Mouse (Mus musculus) bone marrow, adult 2 months (tissue): ENCODE measurements at regions not wholly inside any gene's neighbourhood (a gene's known extent, or its start where the extent isn't known, plus 50 kb on each side); places are given as distances from the start of the nearest gene placed in this dataset.

ENCODE experiments used
- H3K27ac ChIP-seq: fragments of 200-500 bp; 2 replicates; pipeline ENCODE4 v1.5.1; 2012; ENCODE audit warnings: low read depth, mild to moderate bottlenecking, control low read depth, inconsistent platforms, low read length; ENCODE audit not compliant: control insufficient read depth, poor library complexity, insufficient read depth
- H3K4me1 ChIP-seq: fragments of 200-500 bp; 2 replicates; pipeline ENCODE4 v1.6.1; 2011; ENCODE audit warnings: low read length; ENCODE audit not compliant: control insufficient read depth, insufficient read depth
- H3K4me3 ChIP-seq: fragments of 200-500 bp; replicated peaks from 2 replicates; pipeline ENCODE3; 2011; ENCODE audit warnings: mild to moderate bottlenecking, low read depth, low read length, control low read depth; ENCODE audit not compliant: control insufficient read depth
- CTCF ChIP-seq: fragments of 200-500 bp; IDR thresholded peaks from 2 replicates; pipeline ENCODE4 v1.5.1; 2011; ENCODE audit warnings: low read length, control low read depth; ENCODE audit not compliant: control insufficient read depth, insufficient read depth
- POLR2A ChIP-seq: fragments of 200-500 bp; IDR thresholded peaks from 2 replicates; pipeline ENCODE4 v1.6.1; 2011; ENCODE audit warnings: low read depth, mild to moderate bottlenecking, control low read depth, low read length, borderline replicate concordance; ENCODE audit not compliant: control insufficient read depth
- WGBS: fragments of 180-500 bp; shearing (Covaris S2); methylation state at CpG from one replicate; pipeline ENCODE4 v1.1.7; 2018; 5-methylcytosine and 5-hydroxymethylcytosine counted together

DNA sequence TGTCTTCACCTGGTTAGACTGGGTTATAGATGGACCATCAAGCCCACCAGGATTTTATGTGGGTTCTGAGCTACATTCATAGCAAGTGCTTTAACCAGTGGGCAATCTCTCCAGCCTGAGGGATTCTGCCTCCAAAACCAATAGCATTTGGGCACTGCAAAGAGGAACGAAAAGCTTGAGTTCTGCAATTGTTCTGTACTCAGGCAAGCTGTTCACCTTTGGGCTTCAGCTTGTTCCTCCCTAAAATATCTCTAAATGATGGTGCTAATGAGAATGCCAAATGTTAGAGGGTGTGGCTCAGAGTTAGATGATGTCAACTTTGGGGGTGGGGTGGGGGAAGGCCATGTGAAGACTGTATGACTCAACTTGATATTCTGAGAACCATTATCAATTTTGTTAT, 54.8 kb upstream of the Foxk1 start:
- TF ChIP-seq CTCF (no peak), POLR2A (no peak)
- WGBS = 54% methylated on average over 1 of the region's 1 CpGs
- Histone ChIP-seq H3K27ac (no peak overlapping the region), H3K4me3 (no peak overlapping the region), H3K4me1 (no peaks in the 10 kb centered on the region)

DNA sequence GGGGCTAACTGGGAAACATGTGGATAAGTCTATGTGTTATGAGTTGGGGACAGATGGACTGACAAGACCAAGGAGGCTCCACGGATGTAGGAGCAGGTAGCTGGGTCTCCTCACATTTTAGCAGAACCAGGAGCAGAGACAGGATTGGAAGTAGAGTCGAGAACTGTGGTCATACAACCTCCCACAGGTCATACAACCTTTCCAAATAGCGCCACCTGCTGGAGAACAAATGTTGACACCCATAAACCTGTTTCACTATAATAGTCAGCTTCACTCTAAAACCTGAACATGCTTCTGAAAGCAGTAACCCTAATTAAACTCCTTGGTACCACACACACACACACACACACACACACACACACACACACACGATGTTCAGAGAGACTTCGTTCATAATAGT, 50.7 kb upstream of the Foxk1 start:
- H3K27ac ChIP-seq = no peak overlapping the region
- no peaks in the 10 kb centered on the region for H3K4me1 ChIP-seq
- TF ChIP-seq CTCF (no peak; the same call in 1 of the 2 replicates), POLR2A (no peak)
- WGBS = 41% methylated on average over 5 of the region's 5 CpGs
- no peak overlapping the region for H3K4me3 ChIP-seq
